Mouse (Mus musculus) embryonic fibroblast, embryonic 13.5 days (primary cell): Measurements from ENCODE around the gene Gm5447. TPM values are rescaled to one million over a fixed set of nuclear protein-coding genes. Genes with fewer than 3 reads are reported as not detected.
A peak's percentile ranks its signal among the peaks of the same experiment; 100 is the strongest.

Experiments used
- H3K27ac ChIP-seq: 2 replicates; pipeline ENCODE4 v1.5.1; 2012; ENCODE audit warnings: low read length, control low read depth, inconsistent platforms; ENCODE audit not compliant: insufficient read depth
- H3K4me1 ChIP-seq: 2 replicates; pipeline ENCODE4 v1.6.1; 2011; ENCODE audit warnings: low read length; ENCODE audit not compliant: control insufficient read depth, insufficient read depth
- H3K4me3 ChIP-seq: 2 replicates; pipeline ENCODE4 v1.5.1; 2011; ENCODE audit warnings: mild to moderate bottlenecking, control low read depth, low read length; ENCODE audit not compliant: insufficient read depth
- CTCF ChIP-seq: IDR thresholded peaks from 2 replicates; pipeline ENCODE4 v1.5.1; 2011; ENCODE audit warnings: mild to moderate bottlenecking, control low read depth, low read length, moderate library complexity, borderline replicate concordance; ENCODE audit not compliant: insufficient read depth
- POLR2A ChIP-seq: IDR thresholded peaks from 2 replicates; pipeline ENCODE4 v1.6.1; 2011; ENCODE audit warnings: low read depth, mild to moderate bottlenecking, control low read depth, low read length, moderate library complexity
- polyA plus RNA-seq: library from polyadenylated mRNA; stranded (reverse); fragments of >200 nt; gene quantifications from 2 replicates; pipeline ENCODE4 v1.2.4, GENCODE M21; 2011; ENCODE audit warnings: low read depth; ENCODE audit not compliant: missing spikeins, insufficient read length

The Gm5447 gene
- polyA plus RNA-seq, 1 experiment, result not detected

DNA sequence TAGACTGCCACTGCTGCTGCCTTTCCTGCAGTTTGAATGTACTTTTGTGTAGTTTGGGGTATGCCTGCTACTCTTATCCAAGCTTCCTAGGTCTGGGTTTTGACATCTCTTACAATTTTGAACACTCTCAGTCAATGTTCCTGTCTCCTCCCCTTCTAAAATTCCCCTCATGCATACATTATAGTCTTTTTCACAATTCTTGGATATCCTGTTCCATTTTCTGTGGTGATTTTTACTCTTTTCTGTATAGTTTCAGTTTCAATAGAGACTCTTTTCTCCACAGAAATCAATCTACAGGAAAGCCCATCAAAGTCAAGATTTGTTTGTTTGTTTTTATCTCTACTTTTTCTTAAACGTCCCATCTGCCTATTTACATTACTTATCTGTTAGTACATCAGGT, 20.4 kb upstream of the Gm5447 start:
- Histone ChIP-seq H3K27ac (no peak overlapping the region), H3K4me1 (no peaks in the 10 kb centered on the region; the same call in 1 of the 2 replicates), H3K4me3 (no peak overlapping the region)
- TF ChIP-seq POLR2A (no peak), CTCF (no peak)

DNA sequence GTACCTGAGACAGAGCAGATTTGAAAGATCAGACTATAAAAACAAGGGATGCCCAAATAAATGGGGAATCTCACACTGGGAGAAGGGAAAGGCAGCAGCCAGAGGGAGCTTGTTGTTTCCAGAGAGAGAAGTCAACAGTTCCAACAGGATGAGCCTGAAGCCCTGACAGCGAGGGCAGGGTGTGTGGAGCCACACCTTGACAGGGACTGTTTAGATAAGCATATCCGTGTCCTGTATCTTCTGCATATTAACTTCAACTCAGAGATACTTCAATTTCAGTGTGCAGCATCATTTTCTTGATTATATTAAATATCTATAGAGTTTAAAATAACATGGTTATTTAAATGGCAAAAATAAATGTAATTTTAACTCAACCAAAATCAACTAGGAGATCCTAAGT, 13.3 kb upstream of the Gm5447 start:
- Histone ChIP-seq H3K27ac (no peak overlapping the region), H3K4me1 (no peaks in the 10 kb centered on the region), H3K4me3 (no peak overlapping the region)
- TF ChIP-seq POLR2A (no peak), CTCF (no peak)

DNA sequence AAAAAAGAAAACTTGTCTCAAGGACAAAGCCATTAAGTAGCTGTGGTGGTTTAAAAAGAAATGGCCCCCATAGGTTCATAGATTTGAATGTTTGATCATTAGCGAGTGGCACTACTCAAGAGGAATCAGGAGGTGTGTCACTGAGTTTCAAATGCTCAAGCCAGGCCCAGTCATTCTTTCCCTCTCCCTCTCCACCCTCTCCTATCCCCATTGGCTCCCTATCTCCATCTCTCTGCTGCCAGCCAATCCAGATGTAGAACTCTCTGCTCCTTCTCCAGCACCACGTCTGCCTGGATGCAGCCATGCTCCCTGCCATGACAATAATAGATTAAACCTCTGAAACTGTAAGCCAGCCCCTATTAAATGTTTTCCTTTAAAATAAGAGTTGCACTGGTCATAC, 12.1 kb upstream of the Gm5447 start:
- H3K27ac ChIP-seq, result no peak overlapping the region
- no peak overlapping the region for H3K4me3 ChIP-seq
- H3K4me1 ChIP-seq, result no peaks in the 10 kb centered on the region
- TF ChIP-seq POLR2A (no peak), CTCF (no peak)

DNA sequence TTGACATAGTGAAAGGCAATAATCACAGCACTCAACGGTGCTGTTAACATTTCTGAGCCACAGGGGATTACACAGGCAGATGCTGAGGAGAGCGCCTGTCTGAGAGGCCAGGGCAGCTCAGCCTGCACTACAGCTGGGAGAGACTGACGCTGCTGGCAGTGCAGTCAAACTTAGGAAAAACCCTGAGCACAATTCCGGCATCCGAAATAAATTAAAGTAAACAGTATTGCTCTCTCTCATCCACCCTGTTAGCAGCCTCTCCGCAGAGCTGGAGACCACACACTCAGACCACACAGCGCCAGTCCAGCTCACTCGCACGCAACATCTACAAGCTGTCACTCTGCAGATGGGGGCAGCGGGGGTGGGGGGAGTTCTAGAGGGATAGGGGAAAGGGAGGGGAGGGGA, 7.5 kb upstream of the Gm5447 start:
- Histone ChIP-seq H3K4me1 (no peaks in the 10 kb centered on the region), H3K4me3 (no peak overlapping the region), H3K27ac (no peak overlapping the region)
- TF ChIP-seq POLR2A, result no peak
- TF ChIP-seq CTCF, result no peak

DNA sequence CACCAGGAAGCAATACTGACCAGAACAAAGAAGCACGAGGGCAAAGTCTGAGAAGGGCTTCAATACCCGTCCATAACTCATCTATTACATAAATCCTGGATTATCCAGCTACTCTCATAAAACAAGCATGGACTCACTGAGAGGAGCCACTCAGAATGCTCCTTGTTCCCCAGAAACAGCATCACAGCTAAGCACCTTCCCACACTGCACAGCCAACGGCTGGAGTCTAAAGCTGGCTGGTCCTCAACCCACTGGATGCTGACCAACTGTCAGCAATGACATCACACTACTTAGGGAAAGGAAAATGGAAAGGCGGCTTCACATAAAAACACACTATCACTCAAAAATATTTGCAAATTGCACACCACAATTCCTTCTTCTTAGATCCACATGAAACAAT, 5.7 kb upstream of the Gm5447 start:
- no peak for TF ChIP-seq CTCF
- no peak for TF ChIP-seq POLR2A
- Histone ChIP-seq H3K4me3 (no peak overlapping the region), H3K27ac (no peak overlapping the region), H3K4me1 (no peaks in the 10 kb centered on the region)

DNA sequence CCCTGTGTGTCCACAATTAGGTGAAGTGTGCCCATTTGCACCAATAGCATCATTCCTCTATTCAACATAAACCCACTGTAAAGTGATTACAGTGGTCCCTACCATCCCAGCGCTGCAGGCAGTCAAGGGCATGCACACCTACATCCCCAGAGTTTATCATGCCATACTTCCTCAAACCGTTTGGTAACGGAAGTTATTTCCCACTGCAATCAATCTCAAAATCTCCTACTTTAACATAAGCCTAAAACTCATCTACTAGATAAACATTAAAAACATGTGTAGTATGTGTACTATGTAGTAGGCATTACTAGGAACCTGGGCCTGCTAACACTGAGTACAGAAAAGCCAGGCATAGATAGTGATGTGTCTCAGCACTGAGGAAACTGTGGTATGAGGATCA, 3.0 kb upstream of the Gm5447 start:
- no peak overlapping the region for H3K27ac ChIP-seq
- TF ChIP-seq CTCF, result no peak
- TF ChIP-seq POLR2A, result no peak
- no peaks in the 10 kb centered on the region for H3K4me1 ChIP-seq
- no peak overlapping the region for H3K4me3 ChIP-seq

DNA sequence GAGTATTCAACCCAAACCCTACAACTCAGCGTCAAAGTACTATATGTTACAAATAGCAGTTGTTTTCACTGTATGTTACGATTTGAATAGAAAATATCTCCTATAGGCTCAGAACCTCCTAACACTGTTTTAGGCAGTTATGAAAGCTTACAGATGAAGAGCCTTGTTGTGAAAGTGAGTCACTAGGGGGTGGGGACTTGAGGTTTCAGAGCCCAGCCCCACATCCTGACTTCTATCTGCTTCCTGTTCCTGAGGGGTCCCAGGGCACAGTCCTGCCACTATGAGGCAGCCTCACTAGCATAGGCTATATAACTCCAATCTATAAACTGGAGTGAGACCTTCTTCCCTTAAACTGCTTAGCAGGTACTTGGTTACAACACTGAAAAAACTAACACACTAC, 1.9 kb upstream of the Gm5447 start:
- Histone ChIP-seq H3K4me1 (no peaks in the 10 kb centered on the region), H3K27ac (no peak overlapping the region), H3K4me3 (no peak overlapping the region)
- 0 out of 2 replicates have a peak, but pooled peaks have one; percentile 15 for TF ChIP-seq POLR2A
- no peak for TF ChIP-seq CTCF

DNA sequence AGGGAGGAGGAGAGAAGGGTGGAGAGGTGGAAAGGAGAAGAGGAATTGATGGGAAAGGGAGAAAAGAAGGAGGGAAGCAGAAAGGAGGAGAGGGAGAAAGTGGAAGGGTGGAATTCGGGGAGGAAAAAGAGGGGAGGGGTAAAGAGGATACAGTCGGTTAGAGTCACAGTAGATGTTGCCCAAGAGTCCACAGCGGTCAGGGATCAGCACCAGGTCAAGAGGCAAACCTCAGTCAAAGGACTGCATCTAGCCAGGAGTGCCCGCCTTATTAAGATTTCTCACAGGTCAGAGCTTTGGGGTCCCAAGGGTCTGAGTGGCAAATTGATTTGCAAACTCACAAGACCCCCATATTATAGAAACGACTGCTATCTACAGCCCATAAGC, 235 bp downstream of the Gm5447 start:
- H3K4me1 ChIP-seq, result no peaks in the 10 kb centered on the region
- no peak overlapping the region for H3K27ac ChIP-seq
- TF ChIP-seq CTCF, result no peak
- TF ChIP-seq POLR2A, result no peak
- peak overlapping the region; percentile 89 for H3K4me3 ChIP-seq

DNA sequence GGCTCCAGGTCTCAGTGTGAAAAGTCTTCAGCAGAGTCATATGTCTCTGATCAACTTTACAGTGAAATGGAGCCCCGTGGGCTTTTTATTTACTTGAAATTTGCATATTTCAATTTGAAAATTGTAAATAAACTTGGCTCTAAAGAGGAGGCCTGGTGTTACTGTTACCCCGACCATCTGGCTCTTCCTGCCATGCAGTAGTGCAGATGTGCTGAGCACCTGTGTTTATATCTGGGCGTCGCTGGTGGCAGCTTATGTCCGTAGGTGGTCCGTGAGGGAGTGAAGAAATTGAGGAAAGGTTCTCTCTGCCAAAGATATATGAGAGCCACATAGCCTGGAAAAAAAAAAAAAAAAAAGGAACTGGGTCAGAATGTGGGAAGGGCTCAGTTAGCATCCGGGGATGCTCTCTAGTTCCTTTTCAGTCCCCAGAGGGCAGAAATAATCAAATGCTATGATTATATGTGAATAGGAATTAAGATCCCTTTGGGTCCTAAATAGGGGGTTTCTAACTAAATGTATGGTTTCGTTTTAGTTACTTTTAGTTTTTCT, 2.6 kb downstream of the Gm5447 start:
- no peaks in the 10 kb centered on the region for H3K4me1 ChIP-seq
- TF ChIP-seq CTCF, result no peak
- TF ChIP-seq POLR2A, result no peak
- H3K27ac ChIP-seq, result no peak overlapping the region
- no peak overlapping the region for H3K4me3 ChIP-seq

DNA sequence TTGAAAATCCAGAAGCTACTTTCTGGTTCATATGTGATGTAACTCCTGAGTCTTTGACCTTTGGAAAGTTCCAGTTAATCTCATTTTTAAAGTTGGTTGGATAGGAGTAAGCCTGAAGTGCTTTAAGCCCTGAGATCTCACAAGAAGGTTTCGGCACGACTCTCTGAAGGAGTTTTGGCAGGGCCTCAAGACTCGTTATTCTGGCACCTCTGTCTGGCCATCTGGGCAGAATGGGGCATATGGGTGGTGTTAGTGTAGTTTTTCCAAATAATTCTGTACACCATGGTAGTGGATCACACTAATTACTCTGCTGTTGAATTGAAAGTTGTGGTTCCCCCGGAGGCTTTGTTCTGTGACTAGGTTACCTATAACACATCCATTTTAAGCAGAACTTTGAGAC, 4.2 kb downstream of the Gm5447 start:
- no peak for TF ChIP-seq CTCF
- TF ChIP-seq POLR2A, result no peak
- no peak overlapping the region for H3K27ac ChIP-seq

DNA sequence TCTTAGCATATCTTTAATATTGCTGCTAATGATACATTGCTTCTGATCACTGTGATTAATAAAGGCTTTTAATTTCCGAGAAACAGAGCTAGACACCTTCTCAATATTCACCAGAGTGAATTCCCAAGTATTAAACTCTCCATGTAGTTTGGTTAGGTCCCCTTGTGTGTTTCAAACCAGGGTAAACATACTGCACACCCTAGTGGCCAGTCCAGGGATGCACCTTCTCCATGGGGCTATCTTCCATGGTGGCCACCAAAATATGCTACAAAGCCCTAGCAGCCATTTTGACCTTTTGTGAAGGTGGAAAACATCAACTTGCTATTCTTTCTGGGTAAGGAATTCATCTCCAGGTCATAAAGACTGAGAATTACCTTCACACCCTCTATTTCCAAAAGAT, 7.7 kb downstream of the Gm5447 start:
- TF ChIP-seq CTCF (peak; percentile 64; the same call in 1 of the 2 replicates), POLR2A (no peak)
- Histone ChIP-seq H3K4me3 (no peak overlapping the region), H3K27ac (no peak overlapping the region), H3K4me1 (no peaks in the 10 kb centered on the region)

More for the DNA sequence above, 4.2 kb downstream of the Gm5447 start:
- H3K4me3 ChIP-seq, result no peak overlapping the region
- H3K4me1 ChIP-seq, result no peaks in the 10 kb centered on the region

DNA sequence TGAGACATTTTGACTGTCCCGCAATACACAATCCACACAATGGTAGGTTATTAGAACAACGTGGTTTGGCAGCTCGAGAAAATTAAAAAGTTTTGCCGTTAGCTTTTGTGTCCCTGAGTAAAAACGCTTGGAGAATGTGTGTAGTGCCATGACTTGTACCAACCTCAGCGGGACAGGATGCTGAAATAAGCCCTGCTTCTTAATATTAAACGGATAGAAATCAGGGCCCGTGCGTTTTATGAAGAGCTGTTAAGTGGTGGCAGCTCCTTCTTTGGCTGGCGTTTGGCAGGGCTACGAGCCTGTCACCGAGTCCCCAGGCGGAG, 11.2 kb downstream of the Gm5447 start:
- TF ChIP-seq CTCF (no peak), POLR2A (no peak)
- Histone ChIP-seq H3K27ac (no peak overlapping the region), H3K4me3 (peak overlapping the region; percentile 32), H3K4me1 (no peaks in the 10 kb centered on the region)
